Mouse (Mus musculus) embryonic fibroblast, embryonic 13.5 days (primary cell): Measurements from ENCODE around the gene Hoxa7.

Experiments used
- CTCF ChIP-seq: IDR thresholded peaks from 2 replicates; pipeline ENCODE4 v1.5.1; 2011; ENCODE audit warnings: mild to moderate bottlenecking, control low read depth, low read length, moderate library complexity, borderline replicate concordance; ENCODE audit not compliant: insufficient read depth
- POLR2A ChIP-seq: IDR thresholded peaks from 2 replicates; pipeline ENCODE4 v1.6.1; 2011; ENCODE audit warnings: low read depth, mild to moderate bottlenecking, control low read depth, low read length, moderate library complexity

DNA sequence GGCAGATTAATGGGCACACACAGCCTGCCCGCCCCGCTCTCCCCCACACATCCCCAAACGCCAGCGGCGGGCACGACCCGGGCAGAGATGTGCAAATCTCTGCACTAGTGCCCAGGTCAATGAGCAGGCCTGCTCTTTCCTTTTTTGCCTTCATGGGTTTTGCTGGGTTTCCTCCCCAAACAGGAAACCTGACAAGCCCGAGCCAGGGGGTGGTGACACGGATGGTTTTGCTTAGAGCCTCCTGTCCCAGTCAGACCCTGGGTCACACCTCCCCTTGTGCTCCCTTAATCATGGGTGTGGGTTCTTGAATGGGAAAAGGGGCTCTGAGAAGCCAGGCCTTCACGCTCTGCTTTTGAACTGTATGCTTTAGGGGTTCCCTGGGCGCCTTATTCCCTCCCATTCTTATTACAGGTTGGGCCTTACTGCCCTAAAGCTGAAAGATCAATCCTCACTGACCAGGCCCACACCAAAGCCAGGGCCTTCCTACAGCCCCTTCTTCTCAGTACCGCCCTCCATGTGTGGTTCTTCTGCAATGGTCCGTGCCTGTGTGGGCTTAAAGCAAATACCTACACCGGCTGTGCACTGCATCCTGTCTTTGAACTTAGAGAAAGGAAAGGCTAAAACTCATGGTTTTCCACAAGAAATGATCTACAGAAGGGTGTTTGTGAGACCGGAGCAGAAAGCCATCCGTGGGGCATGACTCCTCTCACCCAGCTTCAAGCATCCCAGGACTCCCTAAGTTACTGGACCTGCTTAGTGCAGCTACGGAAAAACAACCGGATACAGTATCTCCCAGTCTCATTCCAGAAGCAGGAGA, 12.6 kb downstream of the Hoxa7 start:
- no peak for TF ChIP-seq POLR2A
- TF ChIP-seq CTCF, result no peak
